Mouse (Mus musculus): ENCODE measurements at regions not wholly inside any gene's neighbourhood (a gene's known extent, or its start where the extent isn't known, plus 50 kb on each side); places are given as distances from the start of the nearest gene placed in this dataset.

- Histone ChIP-seq H3K4me1 (peaks cover 21% of the 10 kb centered on the region), H3K36me3 (replicated peaks) (no peaks in the 10 kb centered on the region), H3K27ac (no peak overlapping the region), H3K27me3 (ENCODE audit: poor library complexity, severe bottlenecking) (no peaks in the 10 kb centered on the region), H3K9me3 (no peaks in the 10 kb centered on the region), H3K4me3 (no peak overlapping the region)
- DNase-seq (ENCODE audit: extremely low spot score, low spot score): no peak
- WGBS: 81% methylated on average over 6 of the region's 6 CpGs
Measured at GRCm38 (mm10) chr10:122616385-122616784, 62.2 kb upstream of the Ppm1h start.

DNA sequence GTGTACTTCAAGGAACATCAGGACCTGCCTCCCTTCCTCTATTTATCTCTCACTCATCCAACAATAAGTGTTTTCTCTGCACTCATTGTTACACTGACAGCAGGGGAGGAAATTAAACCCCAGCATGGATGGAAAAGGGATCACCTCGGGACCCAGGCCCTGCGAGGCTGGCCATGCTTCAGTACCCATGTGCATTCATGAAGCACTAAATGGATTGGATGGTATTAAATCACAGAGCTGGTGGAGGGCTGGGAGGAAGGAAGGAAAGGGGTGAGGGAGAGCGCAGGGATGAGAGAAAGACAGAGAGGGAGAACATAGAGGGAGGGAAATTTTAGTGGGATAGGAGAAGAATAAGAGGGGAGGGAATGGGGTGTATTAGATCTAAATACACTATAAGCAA is 59.7 kb upstream of the Ppm1h start:
- peak; percentile 21 for DNase-seq (ENCODE audit: extremely low spot score, low spot score)
- peaks cover 21% of the 10 kb centered on the region for H3K4me1 ChIP-seq
- H3K4me3 ChIP-seq: no peak overlapping the region
- peak overlapping the region; percentile 65; the same call in 1 of the 2 replicates for H3K27ac ChIP-seq
- H3K9me3 ChIP-seq: no peaks in the 10 kb centered on the region
- WGBS: 13% methylated on average over 3 of the region's 3 CpGs
- H3K27me3 ChIP-seq (ENCODE audit: poor library complexity, severe bottlenecking): no peaks in the 10 kb centered on the region
- no peaks in the 10 kb centered on the region for H3K36me3 ChIP-seq (replicated peaks)

- Histone ChIP-seq H3K4me1 (peaks cover 21% of the 10 kb centered on the region), H3K4me3 (no peak overlapping the region; the same call in 1 of the 2 replicates), H3K27me3 (ENCODE audit: poor library complexity, severe bottlenecking) (no peaks in the 10 kb centered on the region), H3K27ac (peak overlapping the region; percentile 65), H3K9me3 (no peaks in the 10 kb centered on the region), H3K36me3 (replicated peaks) (no peaks in the 10 kb centered on the region)
- WGBS: 48% methylated on average over 16 of the region's 16 CpGs
- DNase-seq (ENCODE audit: extremely low spot score, low spot score): peak; percentile 15
Measured at GRCm38 (mm10) chr10:122619406-122620116, 59.0 kb upstream of the Ppm1h start.

Measured in forebrain, embryonic 10.5 days (tissue).